Mouse (Mus musculus) thymus, postnatal 0 days (tissue): ENCODE measurements around the gene Defa37. TPM values are rescaled to one million over a fixed set of nuclear protein-coding genes. Genes with fewer than 3 reads are reported as not detected.
"Not testable (repeated sequence)": the region's sequence is repeated elsewhere in the genome, so short reads cannot be mapped to it uniquely, and the experiment has no call there.

Experiments used
- DNase-seq: peaks from one replicate; pipeline ENCODE4 v3.0.0-alpha.2; 2015; ENCODE audit warnings: low spot score
- polyA plus RNA-seq: library from polyadenylated mRNA; unstranded; fragments of >200 nt; fragmentation: Nextera tagmentation; extraction: Ambion mirVana; gene quantifications from 2 replicates; pipeline ENCODE4 v1.2.1, GENCODE M21; 2015

The Defa37 gene
- polyA plus RNA-seq = not detected in 2 replicates

GRCm38 (mm10) chr8:21565086-21565485, at the start of gene Defa37:
Gene Defa37, plus strand, starts transcription at chr8:21565386.
- DNase-seq = not testable (repeated sequence)

GRCm38 (mm10) chr8:21528732-21529131, 36.5 kb upstream of the Defa37 start, which contains the start of gene Defa32:
Gene Defa32, plus strand, starts transcription at chr8:21529032.
- DNase-seq = not testable (repeated sequence)

- DNase-seq = not testable (repeated sequence)
Observed at GRCm38 (mm10) chr8:21582706-21583105, 17.5 kb downstream of the Defa37 start, which contains the start of gene Defa28. Gene Defa28, plus strand, starts transcription at chr8:21583006.

GRCm38 (mm10) chr8:21594408-21594807, 29.2 kb downstream of the Defa37 start, which contains the start of gene Gm7861:
Gene Gm7861, minus strand, starts transcription at chr8:21594508.
- DNase-seq = not testable (repeated sequence)

Other genes starting within 250 kb of the Defa37 start
- not detected in 2 replicates for gene Defa27, start 249.8 kb upstream of the Defa37 start, polyA plus RNA-seq
- gene Defa29, start 238.4 kb upstream of the Defa37 start, polyA plus RNA-seq = 0.28 and 0.34 TPM in 2 replicates
- gene Defa2, start 186.9 kb upstream of the Defa37 start, polyA plus RNA-seq = not detected in 2 replicates
- 1.1 TPM in 1 of 2 replicates, not detected in the other for gene Defa33, start 173.6 kb upstream of the Defa37 start, polyA plus RNA-seq
- not detected in 2 replicates for gene Defa36, start 138.0 kb upstream of the Defa37 start, polyA plus RNA-seq
- 0.68 and 1.3 TPM in 2 replicates for gene Gm7849, start 108.8 kb upstream of the Defa37 start, polyA plus RNA-seq
- 0.41 TPM in 1 of 2 replicates, not detected in the other for gene Defa20, start 56.1 kb upstream of the Defa37 start, polyA plus RNA-seq
- gene Defa32, start 36.4 kb upstream of the Defa37 start, polyA plus RNA-seq = 0.41 TPM in 1 of 2 replicates, not detected in the other
- not detected in 2 replicates for gene Defa28, start 17.6 kb downstream of the Defa37 start, polyA plus RNA-seq
- gene Gm7861, start 29.1 kb downstream of the Defa37 start, polyA plus RNA-seq = not detected in 2 replicates
- gene Defa26, start 52.8 kb downstream of the Defa37 start, polyA plus RNA-seq = not detected in 2 replicates
- not detected in 2 replicates for gene Defa17, start 90.4 kb downstream of the Defa37 start, polyA plus RNA-seq
- gene Defa34, start 100.4 kb downstream of the Defa37 start, polyA plus RNA-seq = not detected in 2 replicates
- gene AY761184, start 138.3 kb downstream of the Defa37 start, polyA plus RNA-seq = 0.48 TPM in 1 of 2 replicates, not detected in the other
- gene Defa24, start 169.1 kb downstream of the Defa37 start, polyA plus RNA-seq = 0.59 and 0.77 TPM in 2 replicates